Mouse (Mus musculus) right cerebral cortex, postnatal 36 days (tissue): Measurements from ENCODE around the gene Gabra6.

ENCODE experiments used
- DNase-seq, 2 experiments: peaks; one replicate each; pipeline ENCODE4 v3.0.0; 2022; ENCODE audit warnings: low spot score in 2 of 2, mixed read lengths in 1 of 2

Gene Gabra6

GRCm38 (mm10) chr11:42320882-42321281, at the start of gene Gabra6:
TSS of gene Gabra6 (minus strand) at chr11:42321072.
- no peak for DNase-seq

- DNase-seq, result peak; percentile 4 to 5
These were observed 44.7 kb upstream of the Gabra6 start for GRCm38 (mm10) chr11:42365544-42365943.

GRCm38 (mm10) chr11:42332121-42332520, 11.2 kb upstream of the Gabra6 start:
- no peak for DNase-seq

GRCm38 (mm10) chr11:42326262-42326661, 5.4 kb upstream of the Gabra6 start:
- no peak for DNase-seq

- no peak for DNase-seq
These were observed 688 bp upstream of the Gabra6 start for GRCm38 (mm10) chr11:42321560-42321959.

- DNase-seq, result no peak
These were observed 1.4 kb downstream of the Gabra6 start for GRCm38 (mm10) chr11:42319521-42319920.

- DNase-seq, result no peak
These were observed 1.8 kb downstream of the Gabra6 start for GRCm38 (mm10) chr11:42319101-42319500.

GRCm38 (mm10) chr11:42317985-42318384, 2.9 kb downstream of the Gabra6 start:
- DNase-seq, result no peak

- DNase-seq, result no peak
These were observed 6.0 kb downstream of the Gabra6 start for GRCm38 (mm10) chr11:42314850-42315249.

- DNase-seq, result no peak
These were observed 10.0 kb downstream of the Gabra6 start for GRCm38 (mm10) chr11:42310892-42311291.

- DNase-seq, result no peak
These were observed 11.8 kb downstream of the Gabra6 start for GRCm38 (mm10) chr11:42309086-42309485.

GRCm38 (mm10) chr11:42306095-42306494, 14.8 kb downstream of the Gabra6 start:
- DNase-seq, result no peak

- no peak for DNase-seq
These were observed 61.9 kb downstream of the Gabra6 start for GRCm38 (mm10) chr11:42258978-42259377.
